Mouse (Mus musculus) spleen, adult 2 months (tissue): ENCODE results near the gene Cep70.

Source experiments
- CTCF ChIP-seq: fragments of 200-500 bp; IDR thresholded peaks from 2 replicates; pipeline ENCODE4 v1.5.1; 2011; ENCODE audit warnings: mild to moderate bottlenecking, inconsistent platforms; ENCODE audit not compliant: insufficient read depth, insufficient read length, insufficient replicate concordance; ENCODE audit errors: extremely low read depth
- POLR2A ChIP-seq: fragments of 200-500 bp; IDR thresholded peaks from 2 replicates; pipeline ENCODE4 v1.6.1; 2011; ENCODE audit warnings: low read depth, low read length, inconsistent platforms

DNA sequence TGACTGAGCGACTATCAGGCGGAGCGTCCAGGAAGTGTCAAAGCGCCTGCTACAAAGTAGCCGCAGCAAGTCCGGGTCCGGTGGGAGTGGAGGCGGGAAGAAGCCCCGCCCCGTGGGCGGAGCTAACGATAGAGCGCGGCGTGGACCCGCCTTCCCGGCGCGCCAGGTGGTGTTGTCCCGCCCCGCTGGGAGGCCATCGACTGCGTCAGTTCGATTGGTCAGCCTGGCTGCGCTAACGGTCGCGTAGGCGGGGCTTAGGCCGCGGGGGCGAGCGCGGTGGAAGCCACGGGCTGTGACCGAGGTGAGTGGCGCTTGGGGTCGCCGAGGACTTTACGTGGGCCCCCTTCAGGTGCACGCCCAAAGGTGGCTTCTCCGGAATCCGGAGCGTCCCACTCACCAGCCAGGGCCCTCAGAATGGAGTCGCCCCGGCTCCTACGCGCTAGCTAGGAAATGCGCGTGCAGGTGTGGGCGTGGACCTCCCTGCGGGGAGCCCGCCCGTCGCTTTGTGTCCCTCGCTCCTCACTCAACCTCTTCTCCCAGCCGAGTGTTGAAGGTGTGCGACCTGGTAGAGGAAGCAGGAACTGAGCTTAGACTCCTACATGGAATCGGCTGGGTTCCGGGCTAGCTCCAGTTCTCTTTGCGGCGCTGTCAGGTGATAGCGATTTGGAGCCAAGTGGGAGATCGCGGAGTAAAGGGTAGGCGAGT is at the start of gene Cep70:
- TF ChIP-seq CTCF (no peak), POLR2A (peak; percentile 44)
